Mouse (Mus musculus) v-Abl transformed pro-B cells (cell line): ENCODE measurements around the gene Hyal3.

ENCODE experiments used
- in situ Hi-C, 2 experiments: fragments of 400-800 bp; cut with MboI; formaldehyde crosslinking; loops; one replicate each; pipeline ENCODE4 v1.15.1; 2025; ENCODE audit not compliant: unreplicated experiment in 2 of 2

The Hyal3 gene

GRCm38 (mm10) chr9:107607653-107608245 lies 27.1 kb downstream of the Hyal3 start:
- in situ Hi-C loops, result loop anchor here (5.0 kb wide), 2 partner anchors 35 to 130 kb away; no protein-coding TSS in a partner anchor

GRCm38 (mm10) chr9:107608741-107609432 lies 28.3 kb downstream of the Hyal3 start, which contains the start of gene Sema3b:
TSS of gene Sema3b (minus strand) at chr9:107609229.
- in situ Hi-C loops, result loop anchor here (5.0 kb wide), 2 partner anchors 33 to 128 kb away; no protein-coding TSS in a partner anchor

- in situ Hi-C loops, result loop anchor here (5.0 kb wide), 2 partner anchors 33 to 128 kb away; no protein-coding TSS in a partner anchor
Observed at GRCm38 (mm10) chr9:107609433-107609830, 28.8 kb downstream of the Hyal3 start.

DNA sequence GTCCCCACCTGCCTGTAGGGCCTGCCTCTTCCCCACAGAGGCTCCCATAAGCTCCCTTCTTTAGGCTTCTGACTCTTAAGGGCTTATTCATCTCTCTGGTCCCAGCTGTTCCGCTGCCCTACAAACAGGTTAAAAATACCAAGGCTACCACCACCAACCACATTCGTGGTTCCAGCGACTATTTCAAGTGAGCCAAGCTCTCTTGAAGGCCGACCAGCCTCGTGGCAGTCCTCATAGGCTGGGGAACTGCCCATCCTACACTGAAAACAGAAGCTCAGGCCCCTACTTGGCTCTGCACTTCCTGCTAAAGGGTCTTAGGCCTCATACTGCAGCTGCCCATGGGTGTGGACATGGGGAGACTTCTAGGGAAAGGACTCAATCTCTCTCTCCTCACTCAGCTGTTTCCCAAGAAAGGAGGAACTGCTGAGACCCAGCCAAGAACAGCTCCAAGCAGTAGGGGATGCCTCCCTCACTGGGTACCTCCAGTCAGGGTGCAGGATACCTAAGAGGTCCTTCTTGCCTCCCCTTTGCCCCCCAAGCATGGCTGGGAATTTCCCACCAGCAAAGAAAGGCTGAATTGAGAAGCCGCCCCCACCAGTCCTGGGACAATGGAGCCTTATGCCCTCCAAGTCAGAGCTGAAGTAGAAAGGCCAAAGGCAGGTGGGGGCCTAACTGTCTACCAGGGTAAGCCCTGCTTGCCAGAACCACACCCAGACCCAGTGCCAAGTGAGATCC lies 31.0 kb downstream of the Hyal3 start:
- in situ Hi-C loops, result no loop called here

DNA sequence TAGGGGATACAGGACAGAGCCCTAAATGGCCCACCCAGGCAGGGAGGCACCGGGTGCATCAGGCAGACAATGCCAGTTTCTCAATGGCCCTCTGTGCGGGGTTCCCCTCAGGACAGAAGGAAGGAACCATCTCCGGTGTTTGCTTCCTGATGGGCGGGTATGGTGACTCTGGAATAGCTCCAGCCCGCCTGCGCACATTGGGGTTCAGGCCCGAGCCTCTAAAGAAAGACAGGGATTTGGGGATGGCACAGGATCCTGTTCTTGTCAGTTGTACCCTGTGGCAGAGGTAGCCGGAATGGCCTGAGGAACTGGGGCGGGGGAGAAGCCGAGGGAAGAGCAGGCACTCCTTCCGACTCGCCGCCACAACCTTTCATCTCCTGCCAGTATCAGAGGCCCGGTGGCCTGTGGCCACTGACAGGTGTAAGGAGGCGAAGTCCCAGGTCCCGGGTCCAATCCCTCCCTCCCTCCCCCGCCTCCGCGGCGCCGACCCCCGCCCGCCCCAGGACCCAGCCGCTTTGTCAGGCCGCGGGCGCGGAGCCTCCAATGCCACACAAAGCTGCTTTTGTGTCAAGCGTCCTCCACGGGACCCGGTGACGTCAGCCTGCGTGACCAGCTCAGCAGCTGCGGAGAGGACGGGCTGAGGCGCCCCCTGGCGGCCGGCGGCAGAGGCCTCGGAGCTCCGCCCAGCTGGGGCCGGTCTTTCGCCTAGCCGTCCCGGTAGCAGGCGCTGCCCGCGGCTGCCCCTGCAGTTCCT lies 31.8 kb downstream of the Hyal3 start:
- in situ Hi-C loops, result no loop called here

DNA sequence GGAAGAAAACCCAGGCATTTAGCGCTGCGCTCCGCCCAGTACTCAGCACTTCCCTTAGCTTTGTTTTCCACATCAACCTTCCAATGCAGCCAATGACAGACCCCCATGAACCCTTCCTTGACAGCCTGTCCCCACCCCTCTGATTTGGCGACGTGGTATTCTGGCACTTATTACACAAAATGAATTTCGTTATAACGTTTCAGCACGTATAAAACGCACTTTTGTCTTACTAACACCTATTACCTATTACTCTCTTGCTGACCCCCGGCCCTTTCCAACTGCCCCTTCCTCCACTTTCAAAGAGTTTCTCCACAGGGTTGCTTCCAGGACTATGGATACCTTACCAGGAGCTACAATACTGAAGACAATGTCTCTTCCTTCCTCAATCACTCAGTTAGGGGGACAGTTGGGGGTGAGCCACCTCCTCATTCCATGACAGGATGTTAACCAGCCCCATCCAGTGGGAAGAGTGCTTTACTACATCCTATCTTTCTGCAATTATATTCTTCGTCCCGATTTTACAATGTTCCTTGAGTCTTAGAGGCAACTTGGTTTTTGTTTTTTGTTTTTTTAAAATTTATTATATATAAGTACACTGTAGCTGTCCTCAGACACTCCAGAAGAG lies 32.4 kb downstream of the Hyal3 start:
- in situ Hi-C loops, result no loop called here

DNA sequence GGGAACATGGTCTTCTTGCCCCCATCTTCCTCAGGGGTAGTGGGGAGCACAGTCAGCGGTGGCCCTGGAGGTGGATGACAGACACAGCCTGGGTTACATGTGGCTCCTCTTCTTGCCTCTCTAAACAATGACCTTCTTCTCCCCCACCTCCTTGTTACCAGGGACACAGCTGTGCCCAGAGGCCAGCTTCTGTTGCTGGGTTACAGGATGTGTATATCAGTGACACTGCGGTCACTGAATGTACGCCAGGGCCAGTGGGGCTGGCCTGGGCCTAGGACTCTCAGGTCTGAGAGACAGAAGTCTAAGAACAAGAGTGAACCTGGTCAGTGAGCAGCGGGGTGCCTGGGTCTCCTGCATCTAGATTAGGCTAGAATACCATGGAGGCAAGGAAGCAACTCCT lies 34.4 kb downstream of the Hyal3 start:
- in situ Hi-C loops, result no loop called here

GRCm38 (mm10) chr9:107617461-107617860 lies 36.8 kb downstream of the Hyal3 start:
- in situ Hi-C loops, result no loop called here

DNA sequence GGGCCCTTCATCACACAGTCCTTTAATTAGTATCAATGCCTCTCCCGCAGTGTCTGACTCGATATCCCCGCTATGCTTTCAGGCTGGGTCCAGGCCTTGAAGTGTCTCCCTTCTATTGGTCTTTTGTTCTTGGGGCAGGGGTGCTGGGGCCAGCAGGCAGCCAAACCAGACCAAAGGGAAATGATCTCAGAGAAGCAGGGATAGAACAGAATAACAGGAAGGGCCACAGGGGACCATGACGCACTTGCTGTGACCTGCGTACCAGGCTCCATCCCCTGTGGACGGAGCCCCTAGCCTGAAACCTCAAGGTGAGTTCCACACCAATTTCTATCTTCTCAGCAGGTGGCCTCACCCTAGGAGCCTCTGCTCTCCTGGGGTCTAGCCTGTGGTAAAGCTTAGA lies 37.5 kb downstream of the Hyal3 start:
- in situ Hi-C loops, result no loop called here

DNA sequence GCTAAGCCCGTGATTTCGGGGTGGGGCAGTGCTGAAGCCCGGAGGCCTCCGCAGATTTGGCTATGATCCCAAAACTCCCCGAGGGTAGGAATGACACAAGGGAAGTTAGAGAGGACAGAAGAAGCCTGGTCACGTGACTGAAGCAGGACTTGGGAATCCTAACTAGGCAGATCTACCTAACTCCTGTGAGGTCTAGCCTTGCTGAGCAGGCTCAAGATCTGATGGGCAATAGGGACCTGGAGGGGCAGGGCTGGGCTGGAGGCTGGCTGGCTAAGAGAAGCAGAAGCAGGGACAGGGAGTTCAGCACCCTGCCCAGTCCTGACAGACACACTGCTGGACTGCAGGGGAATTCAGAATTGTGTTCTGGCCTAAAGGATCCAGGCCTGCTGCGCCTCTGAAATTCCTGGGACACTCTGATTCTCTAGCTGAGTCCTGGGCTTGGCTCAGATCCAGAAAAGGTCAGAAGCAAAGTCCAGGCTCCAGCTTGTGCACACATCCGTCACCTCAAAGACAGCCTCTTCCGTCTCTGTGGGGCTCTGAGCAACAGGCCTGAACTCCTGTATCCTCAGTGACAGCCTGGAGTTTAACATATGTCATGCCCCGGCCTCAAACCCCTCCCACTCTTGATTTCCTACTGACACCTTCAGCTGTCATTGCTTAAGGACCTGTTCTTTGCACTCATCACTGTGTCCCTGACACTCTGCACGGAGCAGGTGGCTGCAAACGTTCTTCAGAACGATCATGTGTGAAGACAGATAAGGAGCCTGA lies 38.3 kb downstream of the Hyal3 start:
- in situ Hi-C loops, result no loop called here

GRCm38 (mm10) chr9:107619546-107619879 lies 38.9 kb downstream of the Hyal3 start:
- in situ Hi-C loops, result no loop called here

GRCm38 (mm10) chr9:107620954-107621353 lies 40.3 kb downstream of the Hyal3 start:
- in situ Hi-C loops, result no loop called here

DNA sequence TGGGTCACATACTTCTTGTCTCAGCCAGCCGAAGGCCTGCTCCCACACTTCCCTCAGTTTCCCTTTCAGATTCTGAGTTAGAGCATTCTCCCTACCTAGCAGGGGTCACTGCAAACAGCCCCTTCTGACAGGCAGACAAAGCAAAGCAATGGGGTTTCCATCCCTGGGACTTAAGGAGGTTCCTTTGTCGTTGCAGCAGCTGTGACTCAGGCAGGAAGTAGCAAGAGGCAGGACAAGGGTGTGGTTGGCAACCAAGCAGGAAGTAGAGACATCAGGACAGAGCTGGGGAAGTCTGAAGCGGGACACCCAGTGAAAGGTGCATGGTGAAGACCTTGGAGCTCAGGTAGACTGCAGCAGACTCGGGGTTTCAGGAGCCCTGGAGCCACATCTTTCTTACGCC lies 43.9 kb downstream of the Hyal3 start:
- in situ Hi-C loops, result no loop called here

- in situ Hi-C loops, result loop anchor here in 1 of 2 experiments (25.0 kb wide), 1 partner anchor 437 kb away; the partner anchor contains the start of gene Amigo3
Observed at GRCm38 (mm10) chr9:107624951-107625350, 44.3 kb downstream of the Hyal3 start.

DNA sequence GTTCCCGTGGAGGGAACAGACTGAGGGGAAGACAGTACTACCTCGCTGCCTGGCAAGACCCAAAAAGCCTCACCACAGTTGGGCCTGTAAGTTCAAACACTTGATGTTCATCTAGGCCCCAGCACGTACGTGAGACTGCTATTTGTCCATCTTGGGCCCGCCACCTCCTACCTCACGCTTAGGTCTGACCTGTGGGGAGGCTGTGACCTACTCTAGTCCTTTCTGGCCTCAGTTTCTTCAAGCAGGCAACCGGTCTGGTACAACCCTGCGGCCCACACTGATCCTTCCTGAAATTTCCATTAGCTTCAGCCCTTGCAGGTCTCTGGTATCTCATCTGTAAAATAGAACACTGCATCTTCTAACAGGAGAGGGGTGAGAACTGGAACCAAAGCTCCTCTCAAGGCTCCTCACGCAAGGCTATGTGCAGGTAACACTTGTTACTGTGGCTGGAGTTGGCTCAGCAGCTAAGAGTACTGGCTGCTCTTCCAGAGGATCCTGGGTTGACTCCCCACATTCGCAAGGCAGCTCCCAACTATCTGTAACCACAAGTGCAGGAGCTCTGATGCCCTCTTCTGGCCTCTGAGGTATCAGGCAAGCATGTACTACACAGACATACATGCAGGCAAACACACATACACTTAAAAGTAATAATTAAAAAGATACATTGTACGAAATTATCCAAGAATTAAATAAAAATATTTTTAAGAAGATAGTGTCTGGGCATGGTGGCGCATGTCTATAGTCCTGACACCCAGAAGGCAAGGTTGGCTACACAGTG lies 44.9 kb downstream of the Hyal3 start:
- in situ Hi-C loops, result loop anchor here in 1 of 2 experiments (25.0 kb wide), 1 partner anchor 437 kb away; the partner anchor contains the start of gene Amigo3

DNA sequence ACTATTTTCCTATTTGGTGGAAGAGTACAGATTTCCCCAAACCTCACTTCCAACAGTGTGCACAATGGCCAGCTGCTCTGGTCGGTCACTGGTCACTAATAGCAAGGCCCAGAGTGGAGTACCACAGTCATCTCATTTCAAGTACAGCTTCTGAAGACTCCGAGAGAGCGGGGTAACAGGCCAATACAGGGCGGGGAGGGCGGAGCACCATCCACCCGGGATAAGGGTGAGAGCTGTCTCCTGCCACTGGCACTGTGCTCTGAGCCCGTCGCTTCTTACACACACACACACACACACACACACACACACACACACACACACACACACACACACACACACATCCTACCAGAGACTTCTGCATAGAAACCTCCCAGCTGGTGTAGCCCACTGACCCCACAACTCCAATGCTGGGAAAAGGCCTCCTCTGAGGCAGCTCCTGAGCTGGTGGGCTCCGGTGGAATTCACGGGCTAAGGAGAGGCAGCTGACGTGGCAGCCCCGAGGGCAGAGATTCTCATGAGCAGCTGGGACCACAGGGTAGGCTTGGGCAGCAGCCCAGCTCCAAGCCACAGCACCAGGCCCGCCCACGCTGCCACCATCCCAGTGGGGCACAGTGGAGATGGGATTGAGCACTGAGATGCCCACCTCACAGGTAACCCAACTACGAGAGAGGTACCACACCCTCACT lies 45.7 kb downstream of the Hyal3 start:
- in situ Hi-C loops, result loop anchor here in 1 of 2 experiments (25.0 kb wide), 1 partner anchor 436 kb away; the partner anchor contains the start of gene Amigo3

DNA sequence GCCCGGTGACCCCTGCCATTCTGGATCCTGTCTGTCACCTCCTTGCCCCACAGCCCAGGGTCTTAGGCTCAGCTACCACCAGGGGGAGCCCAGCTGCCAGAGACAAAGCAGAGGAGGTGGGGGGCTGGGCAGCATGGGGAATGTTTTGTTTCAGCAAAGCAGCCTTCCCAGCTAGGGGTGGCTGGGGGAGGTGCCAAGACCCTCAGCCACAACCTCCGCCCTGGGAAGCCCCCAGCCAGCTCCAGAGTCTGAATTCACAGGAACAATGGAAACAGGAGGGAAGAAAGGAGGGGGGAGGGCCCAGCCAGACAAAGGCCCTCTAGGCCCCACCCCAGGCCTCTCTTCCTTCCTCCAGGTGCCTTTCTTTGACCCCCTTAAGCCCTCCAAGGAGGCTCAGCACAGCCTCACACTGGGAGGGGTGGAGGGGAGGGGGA lies 46.2 kb downstream of the Hyal3 start:
- in situ Hi-C loops, result loop anchor here in 1 of 2 experiments (25.0 kb wide), 1 partner anchor 435 kb away; the partner anchor contains the start of gene Amigo3
